Mouse (Mus musculus): ENCODE results near the gene Tmem176a.

- TF ChIP-seq CTCF (IDR thresholded peaks at IDR 0.05; ENCODE audit: borderline replicate concordance, extremely low read depth, insufficient read depth, insufficient read length) (no peak), POLR2A (IDR thresholded peaks at IDR 0.05; ENCODE audit: borderline replicate concordance, extremely low read depth, insufficient read depth, insufficient read length, poor library complexity, severe bottlenecking) (no peak)
These were observed 31.1 kb upstream of the Tmem176a start for GRCm38 (mm10) chr6:48809494-48810219.
